Mouse (Mus musculus) liver, embryonic 16.5 days (tissue): Measurements from ENCODE around the gene Large2. TPM values are rescaled to one million over a fixed set of nuclear protein-coding genes. Genes with fewer than 3 reads are reported as not detected.

Experiments used
- ATAC-seq: fragments of 200-750 bp; cut with Nextera tagmentation; 2 replicates; pipeline ENCODE4 v1.8.0; 2017; ENCODE audit warnings: low read depth, mild to moderate bottlenecking, moderate number of reproducible peaks, moderate library complexity
- H3K27ac ChIP-seq: fragments of 300-500 bp; sonication (generic); 2 replicates; pipeline ENCODE4 v1.5.1; 2014; ENCODE audit warnings: mild to moderate bottlenecking, low read length
- H3K27me3 ChIP-seq: fragments of 300-500 bp; sonication (generic); 2 replicates; pipeline ENCODE4 v1.6.1; 2014; ENCODE audit warnings: low read depth, low read length, mixed read lengths; ENCODE audit not compliant: control insufficient read depth, insufficient read depth
- H3K36me3 ChIP-seq: fragments of 300-500 bp; sonication (generic); 2 replicates; pipeline ENCODE4 v1.6.1; 2014; ENCODE audit warnings: mild to moderate bottlenecking; ENCODE audit not compliant: control insufficient read depth, insufficient read depth
- H3K4me1 ChIP-seq: fragments of 300-500 bp; sonication (generic); 2 replicates; pipeline ENCODE4 v1.6.1; 2014; ENCODE audit warnings: low read depth, low read length, mixed read lengths; ENCODE audit not compliant: control insufficient read depth
- H3K4me2 ChIP-seq: fragments of 300-500 bp; sonication (generic); 2 replicates; pipeline ENCODE4 v1.6.1; 2014; ENCODE audit warnings: low read depth, low read length, mixed read lengths
- H3K4me3 ChIP-seq: fragments of 300-500 bp; sonication (generic); 2 replicates; pipeline ENCODE4 v1.5.1; 2014; ENCODE audit warnings: low read depth, mild to moderate bottlenecking, low read length
- H3K9ac ChIP-seq: fragments of 300-500 bp; sonication (generic); 2 replicates; pipeline ENCODE4 v1.6.1; 2014; ENCODE audit warnings: low read depth, low read length
- H3K9me3 ChIP-seq: fragments of 300-500 bp; sonication (generic); replicated peaks from 2 replicates; pipeline ENCODE4 v1.6.1; 2016; ENCODE audit warnings: low read length; ENCODE audit not compliant: control insufficient read depth
- WGBS: fragments of 180-500 bp; shearing (Covaris S2); extraction: QIAGEN DNeasy Blood & Tissue Kit; methylation state at CpG from one replicate; pipeline ENCODE4 v1.1.7; 2014; ENCODE audit not compliant: insufficient replicate concordance; 5-methylcytosine and 5-hydroxymethylcytosine counted together
- microRNA-seq: library from miRNA; unstranded; fragments of <30 nt; microRNA quantifications from one replicate; pipeline ENCODE4, GENCODE M21; 2016
- polyA plus RNA-seq: library from polyadenylated mRNA; unstranded; fragments of >200 nt; fragmentation: Nextera tagmentation; extraction: Ambion mirVana; gene quantifications from 2 replicates; pipeline ENCODE4 v1.2.1, GENCODE M21; 2015

Large2 gene
- polyA plus RNA-seq, 1 experiment from 2014 or later, result 3.5 TPM

- Histone ChIP-seq H3K36me3 (0 out of 2 replicates have a peak, but pooled peaks cover 2% of the 10 kb centered on the region), H3K4me1 (no peaks in the 10 kb centered on the region), H3K27ac (no peak overlapping the region), H3K9ac (no peak overlapping the region), H3K4me3 (no peak overlapping the region), H3K27me3 (no peaks in the 10 kb centered on the region), H3K4me2 (no peak overlapping the region), H3K9me3 (no peaks in the 10 kb centered on the region)
- WGBS, result 75% methylated on average over 8 of the region's 8 CpGs
- ATAC-seq, result no peak
Measured at GRCm38 (mm10) chr2:92328206-92328605, 46.5 kb downstream of the Large2 start.

- no peak overlapping the region for H3K4me2 ChIP-seq
- WGBS, result 70% methylated on average over 4 of the region's 4 CpGs
- H3K4me1 ChIP-seq, result no peaks in the 10 kb centered on the region
- no peaks in the 10 kb centered on the region for H3K9me3 ChIP-seq
- no peak overlapping the region for H3K4me3 ChIP-seq
- H3K36me3 ChIP-seq, result 0 out of 2 replicates have a peak, but pooled peaks cover 2% of the 10 kb centered on the region
- no peak overlapping the region for H3K9ac ChIP-seq
- no peaks in the 10 kb centered on the region for H3K27me3 ChIP-seq
- no peak for ATAC-seq
- H3K27ac ChIP-seq, result no peak overlapping the region
Measured at GRCm38 (mm10) chr2:92327601-92328000, 47.1 kb downstream of the Large2 start.

- no peak overlapping the region for H3K27ac ChIP-seq
- no peaks in the 10 kb centered on the region for H3K36me3 ChIP-seq
- no peaks in the 10 kb centered on the region for H3K9me3 ChIP-seq
- no peaks in the 10 kb centered on the region for H3K4me1 ChIP-seq
- H3K27me3 ChIP-seq, result no peaks in the 10 kb centered on the region
- H3K4me2 ChIP-seq, result no peak overlapping the region
- no peak overlapping the region for H3K9ac ChIP-seq
- ATAC-seq, result no peak
- WGBS, result 57% methylated on average over 1 of the region's 1 CpGs
- H3K4me3 ChIP-seq, result no peak overlapping the region
Measured at GRCm38 (mm10) chr2:92326221-92326620, 48.4 kb downstream of the Large2 start.

GRCm38 (mm10) chr2:92325676-92326075 is 49.0 kb downstream of the Large2 start:
- WGBS, result 70% methylated on average over 7 of the region's 7 CpGs
- no peak for ATAC-seq
- Histone ChIP-seq H3K9me3 (no peaks in the 10 kb centered on the region), H3K27me3 (no peaks in the 10 kb centered on the region), H3K4me3 (no peak overlapping the region), H3K36me3 (no peaks in the 10 kb centered on the region), H3K9ac (no peak overlapping the region), H3K27ac (no peak overlapping the region), H3K4me2 (no peak overlapping the region), H3K4me1 (no peaks in the 10 kb centered on the region)

GRCm38 (mm10) chr2:92322669-92323068 is 52.0 kb downstream of the Large2 start:
- Histone ChIP-seq H3K9ac (no peak overlapping the region), H3K27me3 (no peaks in the 10 kb centered on the region), H3K9me3 (no peaks in the 10 kb centered on the region), H3K27ac (no peak overlapping the region), H3K4me2 (no peak overlapping the region), H3K36me3 (no peaks in the 10 kb centered on the region), H3K4me3 (no peak overlapping the region), H3K4me1 (no peaks in the 10 kb centered on the region)
- no peak for ATAC-seq
- WGBS, result 57% methylated on average over 2 of the region's 2 CpGs

GRCm38 (mm10) chr2:92317228-92317627 is 57.4 kb downstream of the Large2 start:
- no peaks in the 10 kb centered on the region for H3K27me3 ChIP-seq
- no peaks in the 10 kb centered on the region for H3K9me3 ChIP-seq
- H3K4me3 ChIP-seq, result no peak overlapping the region
- no peak overlapping the region for H3K27ac ChIP-seq
- no peaks in the 10 kb centered on the region for H3K36me3 ChIP-seq
- 44% methylated on average over 5 of the region's 5 CpGs for WGBS
- no peak overlapping the region for H3K4me2 ChIP-seq
- no peaks in the 10 kb centered on the region; the same call in none of the 2 replicates for H3K4me1 ChIP-seq
- ATAC-seq, result no peak
- no peak overlapping the region for H3K9ac ChIP-seq

- no peak; the same call in 1 of the 2 replicates for ATAC-seq
- H3K27me3 ChIP-seq, result no peaks in the 10 kb centered on the region
- no peak overlapping the region for H3K4me2 ChIP-seq
- H3K27ac ChIP-seq, result no peak overlapping the region
- no peak overlapping the region for H3K9ac ChIP-seq
- H3K9me3 ChIP-seq, result no peaks in the 10 kb centered on the region
- H3K4me3 ChIP-seq, result no peak overlapping the region
- 45% methylated on average over 3 of the region's 3 CpGs for WGBS
- H3K36me3 ChIP-seq, result no peaks in the 10 kb centered on the region
- no peaks in the 10 kb centered on the region; the same call in none of the 2 replicates for H3K4me1 ChIP-seq
Measured at GRCm38 (mm10) chr2:92316652-92317051, 58.0 kb downstream of the Large2 start.

Small RNA genes within 50 kb of the gene (microRNA-seq; reads per million reads assigned to microRNA genes)
- gene Mir7000, result not detected

Other genes starting within 250 kb of the Large2 start
- 23.7 and 24.6 TPM in 2 replicates for gene Pex16, start 193 bp downstream of the Large2 start, polyA plus RNA-seq
- 1.1 and 1.5 TPM in 2 replicates for gene 1700029I15Rik, start 7.7 kb upstream of the Large2 start, polyA plus RNA-seq
- gene Mapk8ip1, start 26.4 kb upstream of the Large2 start, polyA plus RNA-seq, result 1.2 and 1.8 TPM in 2 replicates
- gene Cry2, start 59.2 kb upstream of the Large2 start, polyA plus RNA-seq, result 13.6 and 15.0 TPM in 2 replicates
- gene Slc35c1, start 85.7 kb upstream of the Large2 start, polyA plus RNA-seq, result 10.2 and 12.3 TPM in 2 replicates
- gene Chst1, start 224.8 kb upstream of the Large2 start, polyA plus RNA-seq, result 0.15 TPM in 2 replicates